Mouse (Mus musculus): Measurements from ENCODE around the gene Snx1.

The Snx1 gene

DNA sequence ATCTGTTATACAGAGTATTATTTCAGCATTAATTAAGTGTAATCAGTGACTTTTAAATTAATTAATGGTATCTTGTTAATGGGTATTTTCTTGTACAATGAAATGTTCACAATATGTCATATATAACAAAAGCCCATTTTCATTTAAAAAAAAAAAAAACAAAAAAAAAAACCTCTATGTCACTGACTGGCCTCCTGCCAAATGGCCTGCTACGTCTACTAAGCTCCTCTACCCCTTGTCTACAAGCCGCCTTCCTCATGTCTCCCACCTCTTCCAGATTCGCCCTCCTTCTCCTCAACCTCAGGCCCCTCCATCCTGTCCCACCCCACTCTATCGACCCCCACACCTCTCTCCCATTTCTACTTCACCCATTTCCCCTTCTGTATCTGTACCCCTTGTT, 74.9 kb downstream of the Snx1 start:
- DNase-seq (ENCODE audit: low read depth, low spot score), result no peak

DNA sequence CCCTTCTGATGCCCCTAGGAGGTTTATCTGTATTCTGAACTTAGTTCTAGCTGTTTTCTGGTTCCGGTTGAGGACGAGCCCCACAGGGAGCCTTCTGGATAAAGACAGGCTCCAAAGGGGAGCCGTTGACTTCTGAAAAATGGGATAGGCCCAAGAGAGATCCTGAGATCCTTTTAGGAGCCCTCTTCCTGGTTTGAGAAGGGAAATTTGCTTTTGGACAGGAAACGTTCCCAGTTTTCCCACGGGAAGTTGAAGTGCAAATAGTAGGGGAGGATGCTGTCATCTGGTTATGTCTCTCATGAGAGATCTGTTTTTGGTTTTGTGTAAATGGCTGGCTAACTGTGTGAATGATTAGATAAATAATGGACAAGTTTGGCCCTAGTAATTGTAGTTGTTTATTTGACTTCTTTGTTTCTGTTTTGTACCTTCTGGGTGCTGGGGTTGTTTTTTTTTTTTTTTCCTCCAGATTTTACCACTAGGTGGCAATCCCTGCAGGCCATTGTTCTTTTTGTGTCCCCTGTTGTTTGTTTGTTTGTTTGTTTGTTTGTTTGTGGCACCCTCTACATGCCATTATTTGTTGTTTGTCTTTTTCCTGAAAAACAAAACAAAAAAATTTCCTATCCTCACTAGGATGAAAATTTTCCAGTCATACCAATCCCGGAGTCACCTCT, 76.3 kb downstream of the Snx1 start:
- no peak for DNase-seq (ENCODE audit: low read depth, low spot score)

DNA sequence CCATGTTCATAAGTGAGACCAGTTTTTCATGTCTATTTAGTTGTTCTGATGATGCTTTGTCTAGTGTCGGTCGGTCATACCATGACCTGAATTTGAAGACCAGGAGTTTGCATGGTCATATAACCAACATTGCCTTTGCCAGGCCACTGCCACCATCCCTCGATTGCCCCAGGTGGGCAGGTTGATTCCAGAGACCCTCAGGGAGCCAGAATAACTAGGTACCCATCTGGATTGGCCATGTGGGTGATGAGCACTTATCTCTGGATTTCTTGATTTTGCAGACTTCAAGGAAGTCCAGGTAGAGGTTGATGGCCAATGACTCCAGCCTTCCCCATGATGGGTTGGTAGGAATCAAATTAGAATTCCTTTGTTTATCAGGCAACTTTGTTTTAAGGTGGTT, 83.1 kb downstream of the Snx1 start:
- DNase-seq (ENCODE audit: low read depth, low spot score), result no peak

DNA sequence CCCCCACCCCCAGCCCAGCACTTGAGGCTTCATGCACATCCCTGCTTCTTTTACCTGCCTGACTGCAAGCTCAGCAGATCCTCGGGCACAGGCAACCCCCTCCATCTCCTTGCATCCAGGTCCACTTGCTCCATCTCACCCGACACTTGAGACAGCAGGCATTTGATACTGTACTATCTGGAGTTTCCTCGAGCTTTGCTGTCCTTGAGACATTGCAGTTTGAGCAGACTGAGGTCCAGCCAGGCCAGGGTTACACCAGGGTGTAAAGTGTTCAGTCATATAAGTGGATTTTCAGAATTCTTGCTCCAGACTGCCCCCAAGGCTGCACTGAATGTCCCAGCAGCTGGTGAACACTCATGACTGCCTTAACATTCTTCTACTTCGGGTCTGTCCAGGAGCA, 84.1 kb downstream of the Snx1 start:
- no peak for DNase-seq (ENCODE audit: low read depth, low spot score)

DNA sequence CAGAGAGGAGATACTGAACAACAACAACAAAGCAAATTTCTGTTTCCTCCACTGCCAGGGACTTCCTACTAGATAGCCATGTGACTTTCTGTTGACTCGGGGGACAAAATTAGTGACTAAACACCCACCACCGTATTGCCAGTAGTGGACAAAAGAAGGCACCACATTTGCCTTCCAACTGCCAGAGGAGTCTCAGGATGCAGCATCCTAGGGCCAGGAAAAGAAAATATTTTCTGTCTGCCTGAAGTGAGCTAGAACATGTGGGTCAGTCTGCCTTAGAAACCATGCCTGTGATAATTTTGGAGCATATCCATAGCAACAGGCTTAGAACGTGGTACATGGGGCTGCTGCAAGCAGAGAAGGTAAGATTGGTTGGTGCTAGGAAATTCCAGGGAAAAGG, 85.6 kb downstream of the Snx1 start:
- no peak for DNase-seq (ENCODE audit: low read depth, low spot score)

DNA sequence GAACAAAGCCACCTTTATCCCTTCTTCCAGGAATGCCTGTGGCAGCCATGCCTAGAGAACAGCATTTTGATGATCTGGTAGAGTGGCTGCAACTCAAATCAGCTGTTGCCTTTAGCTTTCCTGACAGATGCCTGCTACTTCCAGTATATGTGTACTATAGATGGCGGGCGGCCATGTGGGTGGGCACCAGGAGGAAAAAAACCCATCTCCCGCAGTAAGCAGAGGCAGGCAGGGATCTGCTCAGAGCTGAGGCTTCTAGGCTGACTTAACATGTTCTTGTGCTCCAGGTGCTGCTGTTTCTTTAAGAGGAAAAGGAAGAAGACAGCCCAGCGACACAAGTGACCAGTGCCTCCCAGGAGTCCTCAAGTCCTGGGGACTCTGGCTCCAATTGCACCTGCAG, 87.1 kb downstream of the Snx1 start:
- DNase-seq (ENCODE audit: low read depth, low spot score), result no peak

DNA sequence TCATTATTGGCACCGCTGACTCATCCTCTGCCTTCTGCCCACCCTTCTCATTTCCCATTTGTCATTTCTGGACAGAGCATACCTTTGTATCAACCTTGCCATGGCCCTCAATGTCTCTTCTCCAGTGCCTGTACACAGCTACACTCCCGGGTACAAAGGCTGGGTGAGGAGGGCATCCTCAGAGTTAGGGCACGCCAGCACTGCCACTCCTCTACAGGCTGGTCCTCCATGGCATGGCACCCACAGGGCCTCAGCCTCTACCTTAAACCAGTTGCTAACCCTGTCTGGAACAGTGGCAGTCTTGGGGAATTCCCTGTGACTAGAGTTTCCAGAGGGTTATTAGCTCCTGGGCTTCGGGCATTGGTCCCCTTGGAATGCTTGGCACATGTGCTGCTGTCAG, 87.8 kb downstream of the Snx1 start:
- DNase-seq (ENCODE audit: low read depth, low spot score), result no peak

All from 3T3-L1 (cell line).